Mouse (Mus musculus): ENCODE data around the gene Tpcn1. TPM values are rescaled to one million over a fixed set of nuclear protein-coding genes. Genes with fewer than 3 reads are reported as not detected.

Gene Tpcn1
- total RNA-seq (2021): 10 to 100 TPM; 36.0 to 37.9 TPM

DNA sequence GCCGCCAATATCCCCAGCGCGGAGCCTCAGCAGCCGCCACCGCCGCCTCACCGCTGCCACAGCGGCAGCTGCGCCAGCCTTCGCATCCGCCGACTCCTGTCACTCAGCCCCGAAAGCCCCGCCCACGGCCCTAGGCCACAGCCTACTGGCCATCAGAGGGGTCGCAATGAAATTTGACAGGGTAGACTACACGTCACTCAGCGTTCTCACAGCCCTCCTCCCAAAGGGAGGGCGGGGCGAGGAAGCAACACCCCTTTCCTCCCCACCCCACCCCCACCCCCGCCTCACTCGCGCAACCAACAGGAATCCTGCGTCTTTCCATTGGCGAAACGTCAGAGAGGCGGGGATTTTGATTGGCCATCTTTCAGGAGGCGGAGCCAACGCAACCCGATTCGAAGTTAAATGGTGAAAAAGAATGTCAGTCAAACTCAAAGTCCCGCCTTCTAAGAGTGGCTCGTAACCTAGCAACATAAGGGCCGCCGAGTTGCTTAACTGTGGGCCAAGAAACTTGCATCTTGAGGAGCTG lies at the start of gene Tpcn1, which contains the start of gene Iqcd:
TSS of gene Tpcn1 (minus strand) at position 105 of the 526 bp plus-strand sequence.
TSS of gene Iqcd (plus strand) at position 448 of the 526 bp plus-strand sequence.
- peak; percentile 98 for DNase-seq (ENCODE audit: low spot score)
- intact Hi-C loops (cut with DNase I): loop anchor here (5.0 kb wide), 1 partner anchor 76 kb away; the partner anchor contains the start of gene Slc8b1

DNA sequence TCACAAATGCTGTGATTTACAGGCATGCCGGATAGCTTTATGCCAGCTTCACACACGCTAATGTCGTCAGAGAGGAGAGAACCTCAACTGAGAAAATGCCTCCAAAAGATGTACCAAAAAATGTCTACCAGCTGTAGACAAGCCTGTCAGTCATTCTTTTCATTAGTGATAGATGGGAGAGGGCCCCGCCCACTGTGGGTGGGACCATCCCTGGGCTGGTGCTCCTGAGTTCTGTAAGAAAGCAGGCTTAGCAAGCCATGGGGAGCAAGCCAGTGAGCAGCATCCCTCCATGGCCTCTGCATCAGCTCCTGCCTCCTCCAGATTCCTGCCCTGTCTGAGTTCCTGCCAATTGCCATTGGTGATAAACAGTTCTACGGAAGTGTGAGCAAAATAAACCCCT lies 47.2 kb upstream of the Tpcn1 start:
- DNase-seq (ENCODE audit: low spot score): no peak
- intact Hi-C loops (cut with DNase I): no loop called here

DNA sequence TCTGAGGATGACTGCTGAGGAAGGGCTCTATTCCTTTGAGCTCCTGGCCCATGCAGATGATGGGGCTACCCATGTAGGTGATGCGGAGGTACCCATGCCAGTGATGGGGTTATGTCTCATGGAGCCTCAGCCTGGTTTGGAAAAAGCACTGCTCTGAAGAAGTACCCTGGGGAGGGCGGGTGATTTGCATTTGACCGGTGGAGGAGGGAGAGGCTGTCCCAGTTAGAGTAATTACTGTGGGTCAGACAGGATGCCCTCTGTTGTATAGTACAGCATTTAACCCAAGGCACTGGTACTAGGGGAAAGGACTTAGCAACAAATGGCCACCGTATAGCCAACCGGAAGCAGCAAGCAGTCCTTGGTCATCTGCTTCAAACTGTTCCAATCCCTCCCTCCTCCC lies 46.4 kb upstream of the Tpcn1 start:
- DNase-seq (ENCODE audit: low spot score): no peak
- intact Hi-C loops (cut with DNase I): no loop called here

DNA sequence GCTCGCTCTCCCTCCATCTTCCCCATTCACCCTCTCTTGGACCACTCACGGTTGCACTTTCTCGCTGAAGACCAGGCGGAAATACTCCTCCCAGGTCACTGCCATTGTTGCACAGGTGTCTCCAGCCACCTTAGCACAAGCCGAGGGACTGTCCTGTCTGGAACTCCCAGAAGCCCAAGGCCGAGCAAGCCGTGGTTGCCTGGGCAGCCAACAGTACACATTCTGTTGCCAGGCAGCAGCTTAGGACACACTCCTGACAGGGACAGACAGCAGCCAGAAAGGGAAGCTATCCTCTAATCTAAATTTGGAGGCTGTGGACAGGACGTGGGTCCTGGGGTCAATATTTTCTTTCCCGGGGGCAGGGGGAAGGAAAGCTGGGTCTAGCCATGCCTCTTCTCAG lies 45.7 kb upstream of the Tpcn1 start, which contains the start of gene Cfap73:
TSS of gene Cfap73 (minus strand) at position 105 of the 400 bp plus-strand sequence.
- intact Hi-C loops (cut with DNase I): no loop called here
- no peak for DNase-seq (ENCODE audit: low spot score)

DNA sequence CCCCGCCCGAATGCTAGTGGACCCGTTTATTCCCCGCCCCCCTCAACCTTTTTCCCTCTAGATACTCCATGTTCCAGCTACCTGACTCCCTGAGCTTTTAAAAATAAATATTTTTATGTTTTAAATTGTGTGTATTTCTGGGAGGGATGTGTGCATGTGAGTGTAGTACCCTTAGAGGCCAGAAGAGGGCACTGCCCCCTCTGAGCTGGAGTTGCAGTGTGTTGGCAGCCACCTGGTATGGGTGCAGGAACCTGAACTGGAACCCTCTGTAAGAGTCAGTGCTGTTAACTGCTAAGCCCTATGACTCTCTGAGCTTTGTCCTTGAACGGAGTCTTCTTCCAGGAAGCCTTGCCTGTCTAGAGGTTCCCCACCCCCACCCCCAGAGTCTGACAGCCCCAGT lies 43.4 kb upstream of the Tpcn1 start:
- no peak for DNase-seq (ENCODE audit: low spot score)
- intact Hi-C loops (cut with DNase I): no loop called here

DNA sequence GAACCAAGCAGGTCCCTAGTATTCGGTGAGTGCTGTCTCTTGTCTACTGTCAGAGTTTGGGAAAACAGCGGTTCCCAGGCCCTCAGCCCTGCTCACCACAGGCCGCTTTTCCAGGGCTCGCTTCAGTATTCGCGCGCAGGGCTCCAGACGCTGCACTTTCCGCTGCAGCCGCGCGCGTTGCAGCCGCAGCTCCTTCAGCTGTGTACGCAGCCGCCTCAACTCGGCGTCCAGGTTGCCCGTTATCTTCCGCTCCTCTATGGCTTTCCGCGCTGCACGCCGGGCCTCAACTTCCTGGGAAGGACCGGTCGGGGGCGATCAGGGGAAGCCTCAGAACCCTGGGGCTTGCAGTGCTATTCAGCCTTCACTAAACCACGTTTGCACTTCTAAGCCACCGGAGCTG lies 42.7 kb upstream of the Tpcn1 start:
- intact Hi-C loops (cut with DNase I): no loop called here
- no peak for DNase-seq (ENCODE audit: low spot score)

DNA sequence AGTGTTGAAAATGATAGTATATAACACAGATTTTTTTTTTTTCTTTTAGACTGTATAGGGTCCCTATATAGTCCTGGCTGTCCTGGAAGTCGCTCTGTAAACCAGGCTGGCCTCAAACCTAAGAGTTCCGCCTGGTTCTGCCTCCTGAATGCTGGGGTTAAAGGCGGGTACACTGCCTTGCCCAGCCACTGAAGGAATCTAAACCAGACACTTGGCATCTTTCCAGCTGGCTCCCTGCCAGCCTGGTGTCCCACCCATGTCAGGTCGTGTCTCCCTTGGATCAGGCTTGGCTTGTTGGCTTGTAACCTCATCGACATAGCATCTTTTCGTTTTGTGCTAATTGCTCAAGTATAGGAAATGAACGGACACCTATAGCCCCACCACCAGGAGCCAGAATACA lies 40.2 kb upstream of the Tpcn1 start:
- intact Hi-C loops (cut with DNase I): no loop called here
- DNase-seq (ENCODE audit: low spot score): no peak

DNA sequence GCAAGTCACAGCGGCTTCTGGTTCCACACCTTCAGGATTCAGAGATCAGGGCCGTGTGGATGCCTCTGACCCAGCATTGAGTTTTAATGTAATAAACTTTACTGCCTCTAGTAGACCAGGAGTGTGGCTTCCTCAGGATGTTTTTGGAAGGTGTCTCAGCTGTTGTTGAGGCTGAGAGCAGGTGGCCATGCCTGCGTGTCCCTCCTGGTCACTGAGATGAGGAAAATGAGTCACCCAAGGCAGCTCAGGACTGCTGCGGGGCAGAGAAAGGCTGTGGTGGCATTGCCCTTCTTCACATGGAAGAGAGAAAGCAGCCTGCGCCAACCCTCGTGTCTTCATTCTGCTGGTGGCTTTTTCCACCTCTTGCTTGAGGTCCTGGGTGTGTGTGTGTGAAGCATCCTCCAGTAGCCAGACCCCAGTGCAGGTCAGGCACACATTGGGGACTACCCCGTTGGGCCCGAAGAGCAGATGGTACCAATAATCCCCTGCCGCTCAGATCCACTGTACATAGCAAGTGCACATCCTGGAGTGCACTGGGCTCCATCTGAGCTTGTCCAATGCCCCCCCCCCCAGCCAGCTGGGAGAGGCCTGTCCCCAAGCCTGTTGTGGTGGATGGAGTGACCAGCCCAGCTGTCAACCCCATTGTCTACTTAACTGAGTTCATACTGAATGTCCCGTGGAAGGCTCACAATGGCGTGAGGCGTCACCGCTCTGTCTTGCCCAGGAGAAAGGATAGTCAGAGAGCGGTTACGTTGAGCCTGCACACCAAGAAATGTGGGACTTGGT lies 39.2 kb upstream of the Tpcn1 start:
- intact Hi-C loops (cut with DNase I): no loop called here
- DNase-seq (ENCODE audit: low spot score): no peak

DNA sequence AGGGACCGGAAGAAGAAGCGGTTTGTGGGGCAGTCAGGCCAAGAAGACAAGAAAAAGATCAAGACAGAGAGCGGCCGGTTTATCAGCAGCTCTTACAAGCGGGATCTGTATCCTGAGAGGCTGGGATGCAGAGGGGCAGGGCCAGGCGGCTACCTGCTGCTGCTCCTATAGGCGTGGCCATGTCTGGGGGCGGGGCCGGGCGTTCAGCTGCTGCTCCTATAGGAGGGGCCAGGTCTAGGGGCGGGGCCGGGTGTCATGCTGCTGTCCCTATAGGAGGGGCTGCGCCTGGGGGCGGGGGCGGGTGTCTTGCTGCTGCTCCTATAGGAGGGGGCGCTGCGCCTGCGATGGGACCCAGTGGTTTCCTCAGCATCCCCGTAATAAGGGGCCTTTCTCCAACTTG lies 37.9 kb upstream of the Tpcn1 start:
- intact Hi-C loops (cut with DNase I): no loop called here
- DNase-seq (ENCODE audit: low spot score): no peak

DNA sequence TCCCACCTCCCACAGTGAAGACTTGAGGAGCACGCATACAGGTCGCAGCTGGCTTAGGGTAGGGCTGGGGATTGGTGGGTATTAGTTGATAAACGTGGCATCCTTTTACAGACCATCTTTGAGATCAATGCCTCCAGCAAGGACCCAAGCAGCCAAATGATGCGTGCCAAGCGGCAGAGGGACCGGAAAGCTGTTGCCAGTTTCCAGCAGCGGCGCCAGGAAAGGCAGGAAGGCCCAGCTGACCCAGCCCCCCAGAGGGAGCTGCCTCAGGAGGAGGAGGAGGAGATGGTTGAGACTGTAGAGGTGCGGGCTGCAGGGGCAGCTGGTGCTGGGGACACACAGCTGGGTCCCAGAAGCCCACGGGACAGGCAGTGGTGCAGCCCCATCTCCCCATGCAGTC lies 36.0 kb upstream of the Tpcn1 start:
- no peak for DNase-seq (ENCODE audit: low spot score)
- intact Hi-C loops (cut with DNase I): no loop called here

DNA sequence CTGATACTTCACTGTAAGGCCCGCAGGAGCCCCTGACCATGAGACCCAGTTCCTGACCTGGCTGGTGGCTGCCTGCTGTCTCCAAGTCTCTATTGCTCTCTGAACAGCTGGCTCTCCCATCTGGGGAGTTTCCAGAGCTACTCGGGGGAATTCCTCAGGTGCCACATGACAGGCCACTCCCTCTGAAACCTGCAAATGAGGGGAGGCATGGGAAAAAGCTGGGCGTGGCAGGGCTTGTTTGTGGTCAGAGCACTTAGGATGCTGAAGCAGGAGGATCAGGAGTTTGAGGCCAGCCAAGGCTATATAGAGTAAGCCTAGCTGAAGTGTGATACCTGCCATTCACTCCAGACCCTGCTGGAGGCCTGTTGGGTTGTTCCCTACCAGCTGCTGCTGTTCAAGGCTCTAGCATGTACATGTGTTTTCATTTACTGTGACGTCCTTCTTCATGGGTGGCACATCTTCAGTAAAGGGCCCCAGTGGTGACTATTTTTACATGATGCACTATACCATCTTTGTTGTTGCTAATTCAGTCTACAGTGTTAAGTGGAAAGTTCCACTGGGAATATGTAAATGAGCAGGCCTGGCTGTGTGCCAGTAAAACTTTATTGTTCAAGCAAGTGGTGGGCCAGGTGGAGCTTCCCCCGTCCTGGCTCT lies 33.9 kb upstream of the Tpcn1 start:
- intact Hi-C loops (cut with DNase I): no loop called here
- no peak for DNase-seq (ENCODE audit: low spot score)

DNA sequence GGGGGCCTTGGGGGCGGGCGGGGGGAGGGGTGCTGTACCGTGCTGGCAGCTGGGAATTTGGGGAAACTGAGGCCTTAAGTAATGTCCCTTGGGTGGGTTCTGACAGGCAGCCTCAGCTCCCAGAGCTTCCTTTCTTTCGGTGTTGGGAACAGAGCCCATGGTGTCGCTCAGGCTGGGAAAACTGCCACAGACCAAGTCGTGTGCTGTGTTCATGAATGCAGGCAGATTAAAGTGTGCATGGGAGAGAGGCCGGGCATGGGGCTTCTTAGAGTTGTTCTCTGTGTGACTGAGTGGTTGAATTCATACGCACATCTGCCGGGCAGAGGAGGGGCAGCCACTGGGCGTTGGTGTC lies 33.3 kb upstream of the Tpcn1 start:
- intact Hi-C loops (cut with DNase I): loop anchor here (2.0 kb wide), 2 partner anchors 93 to 121 kb away; no protein-coding TSS in a partner anchor
- no peak for DNase-seq (ENCODE audit: low spot score)

DNA sequence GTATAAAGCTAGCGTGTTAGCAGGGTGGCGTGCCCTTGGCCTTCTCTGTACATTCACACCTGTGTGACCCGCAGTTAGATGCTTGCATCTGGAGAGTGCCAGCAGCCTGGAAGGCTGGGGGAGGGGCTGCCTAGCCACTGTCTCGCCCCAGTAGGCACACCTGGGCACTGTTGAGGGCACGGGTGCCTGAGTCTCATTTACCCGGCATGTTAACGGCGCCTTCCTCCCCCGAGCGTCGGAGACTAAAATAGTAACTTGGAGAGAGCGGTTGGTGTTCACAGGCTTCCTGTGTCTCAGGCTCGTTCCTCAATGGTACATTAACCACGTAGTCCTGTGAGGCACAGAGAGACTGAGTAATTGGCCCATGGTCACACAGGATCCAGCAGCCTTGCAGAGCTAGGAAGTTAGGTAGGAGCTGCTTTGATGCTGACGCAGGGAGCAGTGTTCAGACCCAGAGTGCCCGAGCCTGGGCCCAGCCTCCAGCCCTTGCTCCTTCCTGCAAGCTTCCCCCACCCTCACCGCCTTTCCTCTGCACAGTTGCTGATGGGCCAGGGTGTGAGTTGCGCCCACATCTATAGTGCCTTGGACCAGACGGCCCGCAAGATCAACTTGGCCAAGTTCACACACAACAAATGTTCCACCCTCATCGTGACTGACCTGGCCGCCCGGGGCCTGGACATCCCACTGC lies 32.7 kb upstream of the Tpcn1 start:
- intact Hi-C loops (cut with DNase I): loop anchor here (2.0 kb wide), 2 partner anchors 94 to 122 kb away; no protein-coding TSS in a partner anchor
- no peak for DNase-seq (ENCODE audit: low spot score)

DNA sequence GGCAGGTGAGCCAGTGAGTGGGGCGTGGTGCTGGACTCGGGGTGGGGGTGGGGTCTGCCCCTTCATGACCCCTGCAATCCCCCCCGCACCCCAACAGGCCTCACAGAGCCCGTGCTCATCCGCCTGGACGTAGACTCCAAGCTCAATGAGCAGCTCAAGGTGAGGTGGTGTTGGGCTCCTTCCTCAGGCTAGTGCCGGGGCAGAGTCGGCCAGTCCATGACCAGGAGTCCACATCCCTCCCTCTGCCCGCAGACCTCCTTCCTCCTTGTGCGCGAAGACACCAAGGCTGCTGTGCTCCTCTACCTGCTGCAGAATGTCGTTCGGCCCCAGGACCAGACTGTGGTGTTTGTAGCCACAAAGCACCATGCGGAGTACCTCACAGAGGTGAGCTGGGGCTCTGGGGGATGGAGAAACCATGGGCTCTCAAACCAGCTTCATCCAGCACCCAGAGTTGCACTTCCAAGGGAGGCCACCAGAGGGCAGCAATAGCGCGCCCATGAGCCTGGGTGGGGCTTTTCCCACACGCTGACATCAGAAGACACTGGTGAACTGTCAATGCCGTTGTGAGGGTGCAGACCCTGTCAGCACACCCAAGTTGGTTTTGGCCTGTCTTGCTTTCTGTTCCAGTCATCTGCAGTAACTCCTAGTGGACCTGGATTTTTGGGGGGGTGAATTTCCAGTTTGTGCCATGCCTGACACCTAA lies 32.1 kb upstream of the Tpcn1 start:
- intact Hi-C loops (cut with DNase I): loop anchor here (1.0 to 2.0 kb wide), 3 partner anchors 53 to 122 kb away; no protein-coding TSS in a partner anchor
- DNase-seq (ENCODE audit: low spot score): peak; percentile 43

DNA sequence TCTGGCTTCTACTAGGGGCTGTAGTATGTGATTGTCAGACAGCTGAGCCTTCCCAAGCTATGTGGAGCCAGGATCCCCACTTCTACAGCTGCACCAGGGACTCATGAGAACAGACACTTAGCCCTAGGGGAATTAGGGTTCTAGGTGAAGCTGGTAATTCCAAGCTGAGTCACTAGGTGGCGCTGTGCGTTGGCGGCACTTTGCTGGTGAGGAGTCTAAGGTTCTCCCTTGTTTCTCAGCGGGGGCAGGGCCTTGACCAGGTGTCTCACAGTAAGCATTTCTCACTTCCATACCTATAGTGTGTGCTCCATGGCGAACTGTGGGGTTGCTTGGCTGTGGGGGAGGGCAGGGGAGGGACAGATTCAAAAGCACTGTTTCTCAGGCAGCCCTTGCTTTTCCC lies 30.7 kb upstream of the Tpcn1 start:
- intact Hi-C loops (cut with DNase I): loop anchor here (1.0 kb wide), 1 partner anchor 127 kb away; no protein-coding TSS in a partner anchor
- DNase-seq (ENCODE audit: low spot score): no peak

DNA sequence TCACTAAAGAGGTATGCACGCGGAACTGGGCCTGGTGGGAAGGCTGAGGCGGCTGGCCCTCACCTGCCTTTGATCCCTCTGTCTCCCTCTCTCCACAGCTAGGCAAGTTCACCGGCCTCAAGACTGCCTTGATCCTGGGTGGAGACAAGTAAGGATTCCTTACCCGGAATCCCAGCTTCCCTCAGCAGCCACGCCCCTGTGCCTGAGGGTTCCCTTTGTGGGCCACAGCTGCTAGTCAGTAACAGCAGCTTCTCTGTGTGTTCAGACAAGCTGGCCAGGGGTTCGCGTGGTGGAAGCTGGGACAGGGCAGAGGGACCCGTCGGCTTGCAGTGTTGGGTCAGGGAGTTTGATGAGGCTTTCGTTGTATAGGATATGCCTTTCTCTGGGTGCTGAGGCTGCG lies 30.3 kb upstream of the Tpcn1 start:
- DNase-seq (ENCODE audit: low spot score): no peak
- intact Hi-C loops (cut with DNase I): loop anchor here (1.0 kb wide), 1 partner anchor 128 kb away; no protein-coding TSS in a partner anchor

DNA sequence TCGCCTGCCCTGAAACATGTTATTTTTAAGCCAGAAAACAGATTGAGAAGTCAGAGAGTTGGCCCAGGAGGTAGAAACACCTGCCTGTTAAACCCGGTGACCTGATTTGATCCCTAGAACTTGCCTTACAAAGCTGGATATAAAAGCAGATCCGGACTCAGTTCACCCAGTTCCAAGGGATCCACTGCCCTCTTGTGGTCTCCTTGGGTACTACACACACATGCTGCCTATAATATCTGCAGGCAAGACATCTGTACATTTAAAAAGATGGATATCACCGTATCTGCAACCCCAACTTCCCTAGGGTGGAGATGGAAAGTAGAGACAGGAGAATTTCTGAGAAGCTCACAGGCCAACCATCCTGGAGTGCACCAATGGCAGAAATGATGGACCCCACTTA lies 27.4 kb upstream of the Tpcn1 start:
- intact Hi-C loops (cut with DNase I): no loop called here
- DNase-seq (ENCODE audit: low spot score): no peak

DNA sequence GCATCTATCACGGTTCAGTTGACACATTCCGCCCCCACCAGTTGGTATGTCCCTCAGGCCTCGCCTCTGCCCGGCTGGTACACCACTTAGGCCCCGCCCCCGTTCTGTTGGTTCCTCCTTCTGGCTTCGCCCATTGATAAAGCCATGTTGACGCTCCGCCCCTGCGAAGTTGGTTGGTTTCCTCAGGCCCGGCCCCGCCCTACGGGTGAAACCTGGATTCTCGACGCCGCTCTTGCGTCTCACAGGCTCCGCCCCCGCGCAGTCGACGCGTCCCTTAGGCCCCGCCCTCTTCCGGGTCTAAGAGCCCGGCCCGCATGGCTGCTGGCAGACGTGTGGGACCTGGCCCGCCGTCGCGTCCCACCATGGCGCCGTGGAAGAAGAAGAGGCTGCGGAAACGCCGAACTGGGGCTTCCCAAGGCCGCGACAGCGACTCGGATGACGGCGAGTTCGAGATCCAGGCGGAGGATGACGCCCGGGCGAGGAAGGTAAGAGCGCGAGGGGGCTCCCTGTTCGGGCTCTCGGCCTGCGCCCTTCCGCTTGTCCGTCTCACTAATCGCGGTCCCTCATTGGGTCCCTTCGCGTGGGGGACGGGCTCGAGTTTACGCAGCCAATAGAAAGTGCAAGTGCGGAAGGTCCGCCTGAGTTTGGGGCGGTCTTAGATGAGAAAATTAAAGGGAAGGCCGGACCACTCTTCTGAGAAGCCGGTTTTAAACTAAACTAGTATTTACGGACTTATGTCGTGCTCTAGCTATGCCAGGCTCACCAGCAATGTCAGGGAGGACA lies 24.5 kb upstream of the Tpcn1 start:
- DNase-seq (ENCODE audit: low spot score): peak; percentile 100
- intact Hi-C loops (cut with DNase I): no loop called here

DNA sequence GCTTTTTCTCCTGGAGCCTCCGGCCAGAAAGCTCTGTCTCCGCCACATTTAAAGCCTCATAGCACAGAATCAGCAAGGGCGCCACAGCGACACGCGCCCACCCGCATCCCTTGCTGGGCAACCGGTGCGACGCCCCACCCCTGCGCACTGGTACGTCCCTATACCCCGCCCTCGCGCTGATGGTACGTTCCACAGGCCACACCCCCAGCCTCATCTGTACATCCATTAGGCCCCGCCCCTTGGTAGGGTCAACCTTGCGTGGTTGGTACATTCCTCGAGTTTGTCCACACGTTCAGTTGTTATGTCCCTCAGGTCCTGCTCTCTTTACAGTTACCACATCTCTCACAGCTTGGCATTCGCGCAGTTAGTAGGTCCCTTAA lies 24.0 kb upstream of the Tpcn1 start, which contains the start of the genes Rita1 and Ddx54:
TSS of gene Rita1 (minus strand) at position 148 of the 380 bp plus-strand sequence.
TSS of gene Ddx54 (plus strand) at position 298 of the 380 bp plus-strand sequence.
- peak; percentile 92 for DNase-seq (ENCODE audit: low spot score)
- intact Hi-C loops (cut with DNase I): no loop called here

Measured in heart, postnatal 25 days (tissue).